Mouse (Mus musculus) regulatory T cell (primary cell): ENCODE data around the gene Tspan32.

Experiments used
- in situ Hi-C: fragments of 300-600 bp; cut with MboI, MseI; formaldehyde crosslinking; loops from one replicate; pipeline ENCODE4 v1.15.1; 2025; ENCODE audit warnings: high pct_unique_total_duplicates

Tspan32 gene

GRCm38 (mm10) chr7:143007599-143008369 lies 2.9 kb downstream of the Tspan32 start:
- in situ Hi-C loops, result loop anchor here (5.0 kb wide), 1 partner anchor 45 kb away; the partner anchor contains the start of gene Cd81

DNA sequence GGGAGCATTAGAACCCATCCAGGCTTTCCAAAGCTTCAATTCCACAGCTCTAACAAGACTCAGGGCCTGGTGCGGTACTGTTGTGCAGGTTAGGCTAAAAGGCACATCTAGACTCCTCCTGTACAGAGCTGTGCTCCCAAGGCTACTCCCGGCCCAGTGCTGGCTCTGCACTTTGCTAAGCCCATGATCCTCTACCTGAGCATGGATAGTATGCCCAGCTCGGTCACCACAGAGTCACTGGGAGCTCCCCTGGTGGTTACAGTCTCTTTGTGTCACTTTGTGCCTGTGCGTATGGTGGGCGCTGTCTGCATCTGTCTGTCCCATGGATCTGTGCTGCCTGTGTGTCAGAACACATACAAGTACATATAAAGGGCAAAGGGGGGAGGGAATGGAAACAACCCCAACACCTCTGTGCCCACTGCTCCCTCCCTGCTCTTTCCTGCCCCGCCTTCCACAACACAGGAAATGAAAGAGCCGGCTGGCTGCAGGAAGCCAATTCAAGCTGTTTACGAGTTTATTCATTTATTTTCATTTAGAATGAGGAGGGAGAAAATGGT lies 3.6 kb downstream of the Tspan32 start:
- in situ Hi-C loops, result loop anchor here (5.0 kb wide), 1 partner anchor 44 kb away; the partner anchor contains the start of gene Cd81

DNA sequence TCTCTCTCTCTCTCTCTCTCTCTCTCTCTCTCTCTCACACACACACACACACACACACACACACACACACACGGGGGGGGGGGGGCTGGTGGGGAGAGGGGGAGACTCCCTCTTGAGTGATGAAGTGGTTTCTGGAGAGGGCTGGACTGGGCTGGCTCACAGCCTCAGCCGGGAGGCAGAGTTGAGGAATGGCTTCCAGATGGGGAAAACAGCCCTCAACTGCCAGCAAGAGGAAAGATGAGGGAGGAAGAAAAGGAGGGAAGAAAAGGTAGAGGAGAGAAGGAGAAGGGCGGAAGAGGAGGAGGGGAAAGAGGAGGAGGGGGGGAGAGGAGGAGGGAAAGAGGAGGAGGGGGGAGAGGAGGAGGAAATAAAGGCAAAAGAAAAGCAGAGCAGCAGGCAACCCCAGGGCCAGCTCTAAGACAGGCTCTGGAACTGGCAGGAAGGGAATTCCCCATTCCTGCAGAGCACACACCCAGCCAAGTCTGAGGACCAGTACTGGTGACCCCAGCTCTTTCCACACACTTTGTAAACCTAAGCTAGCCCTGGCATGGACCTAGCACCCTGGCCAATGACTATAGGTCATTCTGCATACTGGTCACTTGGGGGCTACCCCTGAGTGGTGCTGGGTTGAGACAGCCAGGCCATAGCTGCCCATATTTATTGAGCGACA lies 4.3 kb downstream of the Tspan32 start:
- in situ Hi-C loops, result loop anchor here (5.0 kb wide), 1 partner anchor 43 kb away; the partner anchor contains the start of gene Cd81

DNA sequence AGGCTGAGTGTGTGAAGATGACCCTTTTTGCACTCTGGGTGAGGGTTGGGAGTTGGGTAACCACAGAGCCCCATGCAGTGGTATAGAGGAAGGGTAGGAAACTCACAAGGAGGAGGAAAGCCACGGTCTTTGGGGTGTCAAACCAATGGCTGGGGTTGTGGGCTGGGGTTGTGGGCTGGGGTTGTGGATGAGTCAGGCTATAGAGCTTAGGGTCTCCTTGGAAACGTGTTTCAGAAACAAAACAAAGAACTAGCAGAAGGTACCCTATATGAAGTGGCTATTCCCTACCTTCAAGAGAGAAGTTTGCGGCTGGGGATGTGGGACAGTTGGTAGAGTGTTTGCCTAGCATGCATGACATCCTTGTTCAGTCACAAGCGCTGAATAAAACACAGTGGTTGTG lies 5.2 kb downstream of the Tspan32 start:
- in situ Hi-C loops, result loop anchor here (5.0 kb wide), 1 partner anchor 42 kb away; the partner anchor contains the start of gene Cd81

- in situ Hi-C loops, result no loop called here
Observed at GRCm38 (mm10) chr7:143011226-143011625, 6.4 kb downstream of the Tspan32 start.

DNA sequence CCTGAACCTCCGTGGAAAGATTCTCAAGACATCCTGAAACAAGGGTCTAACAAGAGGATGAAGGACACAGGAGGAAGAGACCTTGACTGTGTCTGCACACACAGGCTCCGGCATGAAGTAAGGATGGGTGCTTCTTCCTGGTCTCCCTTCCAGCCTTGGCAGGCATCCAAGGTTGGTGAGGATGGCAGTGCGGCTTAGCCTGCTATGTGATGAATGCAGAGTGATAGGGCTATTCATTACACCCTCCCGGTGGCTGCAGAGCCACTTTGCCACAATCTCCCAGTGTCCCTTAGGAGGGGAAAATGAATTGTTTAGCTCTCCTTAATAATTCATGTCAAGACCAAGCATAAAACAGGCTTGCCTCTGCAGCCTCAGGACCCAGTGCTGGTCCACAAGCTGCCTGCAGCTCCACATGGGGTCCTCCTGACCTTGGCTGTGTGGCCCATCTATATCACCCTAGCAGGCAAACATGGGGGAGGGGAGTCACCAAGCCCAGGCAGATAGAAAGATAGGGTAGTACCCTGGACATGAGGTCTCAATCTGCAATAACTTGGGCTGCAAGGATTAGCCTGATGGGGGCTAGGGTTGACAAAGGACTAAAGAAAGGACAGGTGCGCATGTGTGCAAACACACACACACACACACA lies 7.5 kb downstream of the Tspan32 start:
- in situ Hi-C loops, result no loop called here

DNA sequence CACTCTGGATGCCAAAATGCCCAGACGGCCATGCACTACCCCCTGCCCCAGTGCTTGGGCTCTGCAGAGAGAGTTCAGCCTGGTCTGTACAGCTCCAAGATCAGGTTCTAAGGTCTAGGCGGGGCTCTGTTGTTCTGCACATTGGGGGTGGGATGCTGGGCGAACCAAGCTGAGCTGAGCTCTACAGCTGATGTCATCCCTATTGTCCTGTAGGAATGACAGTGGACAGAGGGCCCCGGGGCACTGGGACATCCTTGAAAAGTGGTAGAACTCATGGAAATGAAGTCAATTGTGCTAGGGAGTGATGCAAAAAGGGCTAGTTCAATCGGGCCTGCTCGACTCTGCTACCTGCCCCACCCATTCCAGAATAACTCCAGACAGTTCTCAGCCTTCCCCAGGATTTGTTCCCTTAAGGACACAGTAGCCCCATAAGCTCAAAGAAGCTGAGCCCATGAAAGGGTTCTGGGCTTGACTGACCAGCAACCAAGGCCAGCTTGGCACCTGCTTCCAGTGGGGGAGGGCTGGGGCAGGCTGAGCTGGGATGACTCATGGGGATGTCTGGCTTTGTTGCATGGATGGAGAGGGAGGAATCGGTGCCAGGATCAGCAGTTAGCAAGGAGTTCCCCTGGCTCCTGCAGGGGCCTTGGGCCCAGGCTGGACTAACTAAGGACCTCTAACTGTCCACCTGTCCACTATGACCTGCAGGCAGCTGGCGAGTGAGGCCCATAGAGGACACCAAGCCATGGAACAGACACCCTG lies 8.8 kb downstream of the Tspan32 start:
- in situ Hi-C loops, result no loop called here

GRCm38 (mm10) chr7:143014862-143015659 lies 10.2 kb downstream of the Tspan32 start:
- in situ Hi-C loops, result no loop called here

DNA sequence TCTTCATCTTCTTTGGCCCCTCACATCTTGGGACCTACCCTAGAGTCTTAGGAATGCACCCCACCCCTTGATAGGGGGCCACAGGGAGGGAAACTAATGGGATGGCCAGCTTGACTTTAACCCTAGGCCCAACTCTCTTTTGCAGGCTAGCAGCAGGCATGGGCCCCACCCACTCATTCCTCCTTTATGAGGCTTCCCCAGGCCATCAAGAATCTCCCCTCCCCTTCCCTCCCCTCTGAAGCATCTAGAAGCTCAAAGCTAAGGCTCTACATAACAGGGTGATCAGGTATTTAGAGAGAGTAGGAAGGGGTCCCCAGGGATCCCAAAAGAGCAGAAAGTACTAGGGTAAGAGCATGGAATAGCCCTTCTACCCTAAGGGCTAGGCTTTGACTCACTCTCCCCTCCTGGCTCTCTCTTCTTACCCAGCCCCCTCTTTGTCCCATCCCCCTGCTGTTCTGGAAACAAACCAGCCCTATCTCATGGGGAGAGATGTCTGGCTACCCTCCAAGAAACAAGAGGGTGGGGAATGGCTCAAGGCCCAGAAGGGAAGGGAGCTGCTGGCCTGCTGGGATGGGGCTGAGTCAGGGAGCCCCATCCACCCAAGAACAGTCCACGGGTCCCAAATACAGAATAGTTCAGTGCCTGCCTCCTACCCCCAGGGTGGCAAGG lies 11.0 kb downstream of the Tspan32 start:
- in situ Hi-C loops, result no loop called here

DNA sequence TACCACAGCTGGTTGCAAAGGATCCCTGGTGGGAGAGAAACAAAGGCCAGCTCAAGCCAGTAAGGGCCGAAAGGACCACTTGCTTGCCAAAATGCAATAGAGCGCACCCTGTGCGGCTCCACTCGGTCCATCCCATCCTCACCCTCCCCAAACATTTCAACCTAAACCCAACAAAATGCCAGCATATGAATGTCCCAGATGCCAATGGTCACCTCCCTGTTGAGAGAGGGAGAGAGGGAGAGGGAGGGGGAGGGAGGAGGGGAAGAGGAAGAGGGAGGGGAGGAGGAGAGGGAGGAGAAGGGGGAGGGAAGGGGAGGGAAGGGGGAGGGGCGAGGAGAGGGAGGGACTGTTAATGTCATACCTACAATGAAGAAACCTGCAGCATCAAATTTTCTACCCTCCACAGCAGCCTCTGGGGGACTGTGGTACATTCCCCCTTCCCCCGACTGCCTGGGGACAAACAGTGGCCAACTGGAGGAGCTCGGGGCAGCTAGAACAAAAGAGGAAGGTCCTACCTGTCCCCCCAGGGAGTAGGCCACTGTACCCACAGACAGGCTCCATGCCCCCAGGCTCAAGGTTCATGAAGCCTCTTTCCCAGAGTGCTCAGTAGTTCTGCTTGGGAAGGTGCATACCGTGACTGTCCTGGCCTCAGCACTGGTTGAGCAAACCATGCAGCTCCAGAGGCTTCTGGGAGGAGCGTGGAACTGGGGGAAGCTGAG lies 11.7 kb downstream of the Tspan32 start:
- in situ Hi-C loops, result no loop called here

- in situ Hi-C loops, result no loop called here
Observed at GRCm38 (mm10) chr7:143017181-143017580, 12.3 kb downstream of the Tspan32 start.

DNA sequence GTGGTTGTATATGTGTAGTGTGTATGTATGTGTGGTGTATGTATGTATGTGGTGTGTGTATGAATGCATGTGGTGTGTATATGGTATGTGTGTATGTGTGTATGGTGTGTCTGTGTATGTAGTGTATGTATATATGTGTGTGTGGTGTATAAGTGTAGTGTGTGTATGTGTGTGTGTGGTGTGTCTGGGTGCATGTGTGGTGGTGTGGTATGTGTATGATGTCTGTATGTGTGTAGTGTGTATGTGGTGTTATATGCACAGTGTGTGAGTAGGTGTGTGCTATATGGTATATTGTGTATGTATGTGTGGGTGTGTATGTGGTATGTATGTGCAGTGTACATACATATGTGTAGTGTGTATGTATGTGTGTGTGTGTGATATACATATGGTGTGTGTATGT lies 15.2 kb downstream of the Tspan32 start:
- in situ Hi-C loops, result no loop called here

DNA sequence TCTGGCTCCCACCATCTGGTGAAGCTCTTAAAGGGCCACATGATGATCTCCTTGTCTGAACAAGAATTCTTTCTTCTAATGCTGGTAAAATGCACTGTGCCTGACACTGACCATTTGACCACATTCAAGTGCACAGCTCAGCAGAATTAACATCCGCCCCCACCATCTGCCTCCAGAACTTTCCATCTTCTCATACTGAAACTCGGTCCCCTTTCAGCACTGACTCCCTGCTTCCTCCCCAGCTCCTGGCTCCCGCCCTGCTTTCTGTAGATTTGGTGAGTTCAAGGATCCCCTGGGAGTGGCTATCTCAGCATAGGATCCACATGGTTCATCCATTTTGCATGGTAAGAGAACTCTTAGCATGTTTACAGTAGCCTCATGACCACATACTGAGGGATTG lies 15.9 kb downstream of the Tspan32 start:
- in situ Hi-C loops, result no loop called here

GRCm38 (mm10) chr7:143021356-143022164 lies 16.7 kb downstream of the Tspan32 start:
- in situ Hi-C loops, result no loop called here

DNA sequence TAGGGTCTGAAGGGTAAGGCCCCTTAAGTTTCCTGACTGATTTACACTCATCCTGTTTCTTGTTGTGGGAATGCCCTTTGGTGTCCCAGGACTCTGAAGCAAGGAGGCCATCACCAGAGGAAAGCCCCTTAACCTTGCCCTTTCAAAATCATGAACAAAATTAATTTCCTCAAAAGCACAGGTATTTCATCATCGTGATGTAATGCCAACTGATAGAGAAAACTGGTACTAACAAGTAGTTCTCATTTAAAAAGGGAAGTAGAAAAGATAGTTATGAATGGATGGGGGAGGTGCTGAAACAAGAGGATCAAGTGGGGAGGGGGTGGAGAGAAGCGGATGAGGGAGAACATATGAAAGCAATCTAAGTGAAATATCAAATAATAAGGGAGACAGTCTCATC lies 18.7 kb downstream of the Tspan32 start:
- in situ Hi-C loops, result no loop called here

DNA sequence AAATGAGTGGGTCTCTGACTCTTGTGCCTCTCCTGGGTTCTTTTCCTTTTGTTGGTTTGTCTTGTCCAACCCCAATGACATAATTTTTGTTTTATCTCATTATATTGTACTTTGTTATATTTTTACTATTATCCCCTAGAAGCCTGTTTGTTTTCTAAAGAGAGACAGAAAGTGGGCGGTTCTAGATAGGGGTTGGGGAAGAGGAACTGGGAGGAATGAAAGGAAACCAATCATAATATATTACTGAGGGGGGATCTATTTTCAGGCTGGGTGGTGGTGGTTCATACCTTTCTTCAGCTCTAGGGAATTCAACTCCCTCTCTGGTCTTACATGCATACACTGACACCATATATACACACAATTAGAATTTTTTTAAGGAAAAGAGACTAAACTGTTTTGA lies 19.4 kb downstream of the Tspan32 start:
- in situ Hi-C loops, result no loop called here

GRCm38 (mm10) chr7:143025496-143025895 lies 20.6 kb downstream of the Tspan32 start:
- in situ Hi-C loops, result no loop called here

GRCm38 (mm10) chr7:143027196-143027595 lies 22.4 kb downstream of the Tspan32 start:
- in situ Hi-C loops, result no loop called here
